20 mouse cellular contexts compared by ENCODE assay signal in the genomic region with DNA sequence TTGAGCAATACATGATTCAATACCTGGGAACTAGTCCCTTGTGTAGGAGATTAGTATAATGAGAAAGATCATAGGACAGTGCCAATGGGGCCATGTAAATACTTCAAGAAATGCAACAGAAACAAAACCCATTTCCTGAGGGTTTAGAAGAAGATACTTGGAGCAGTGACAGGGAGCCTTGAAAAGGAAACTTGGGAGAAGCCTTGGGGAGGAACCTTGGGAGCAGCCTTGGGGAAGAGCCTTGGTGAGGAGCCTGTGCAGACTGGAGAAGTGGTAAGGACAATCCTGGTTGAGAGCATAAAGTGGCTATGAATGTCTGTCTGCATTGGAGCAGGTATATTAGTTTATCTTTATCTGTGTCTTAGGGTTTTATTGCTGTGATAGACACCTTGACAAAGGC. TPM values are rescaled to one million over a fixed set of nuclear protein-coding genes. Genes with fewer than 3 reads are reported as not detected.
DNase-seq lines count a peak whose midpoint lies in the region.
"Had no signal": no experiment of that assay in that cellular context is flagged by ENCODE, and none has a peak within 500 bp of the region (broad histone marks: within the 10 kb centered on the region; RNA-seq: fewer than 3 reads in every experiment).

No protein-coding gene starts in this region.

- DNase-seq in adrenal gland, adult 8-10 months = peak; percentile 52
- DNase-seq in adrenal gland, postnatal 4 days (ENCODE audit: low spot score in 2 of 2) = no peak
- DNase-seq in testis, postnatal 14 days (ENCODE audit: low spot score) = peak; percentile 12
- no peak for DNase-seq in testis, postnatal 10 days (ENCODE audit: low spot score)
- peak; percentile 31 to 37 for DNase-seq in adrenal gland, postnatal 36 days
- no peak for DNase-seq in layer of hippocampus, adult 9-10 months (ENCODE audit: low spot score)
- DNase-seq: cerebellum, adult 11 months; cerebellum, adult 2 months; cerebellum, adult 9-11 months; cerebellum, postnatal 25 days; forebrain, postnatal 0 days; gastrocnemius, adult 2 months; gastrocnemius, postnatal 14 days; heart, adult 11 months had no signal

RNA-seq across cellular contexts. Expression of a gene that starts 38.2 kb away (rescaled TPM):
- not detected for total RNA-seq in adrenal gland, adult 8-10 months (2022)
- total RNA-seq in adrenal gland, postnatal 4 days (2021) = not detected
- not detected for total RNA-seq in adrenal gland, postnatal 36 days (2021)
- total RNA-seq: common myeloid progenitor, adult 5-6 weeks; forebrain, postnatal 0 days; gastrocnemius, adult 2 months; gastrocnemius, postnatal 14 days; gastrocnemius, postnatal 4 days; heart, adult 8-10 months; heart, postnatal 25 days; hematopoietic stem cell, adult 5-6 weeks; MEL had no signal

Comparison
In these comparisons a context has a peak if more than half of its experiments do, and no peak if none do; other contexts are left out.
1. DNase-seq: peak in adrenal gland, adult 8-10 months (single experiment), testis, postnatal 14 days (single experiment) and adrenal gland, postnatal 36 days (2 of 2); none in adrenal gland, postnatal 4 days (0 of 2), testis, postnatal 10 days (single experiment) and layer of hippocampus, adult 9-10 months (single experiment).